Mouse (Mus musculus) lung, adult 18-20 months (tissue): ENCODE data around the gene Prkcsh.

ENCODE experiments used
- DNase-seq, 2 experiments: peaks; one replicate each; pipeline ENCODE4 v3.0.0; 2022; ENCODE audit warnings: mixed read lengths in 2 of 2

Prkcsh gene

DNA sequence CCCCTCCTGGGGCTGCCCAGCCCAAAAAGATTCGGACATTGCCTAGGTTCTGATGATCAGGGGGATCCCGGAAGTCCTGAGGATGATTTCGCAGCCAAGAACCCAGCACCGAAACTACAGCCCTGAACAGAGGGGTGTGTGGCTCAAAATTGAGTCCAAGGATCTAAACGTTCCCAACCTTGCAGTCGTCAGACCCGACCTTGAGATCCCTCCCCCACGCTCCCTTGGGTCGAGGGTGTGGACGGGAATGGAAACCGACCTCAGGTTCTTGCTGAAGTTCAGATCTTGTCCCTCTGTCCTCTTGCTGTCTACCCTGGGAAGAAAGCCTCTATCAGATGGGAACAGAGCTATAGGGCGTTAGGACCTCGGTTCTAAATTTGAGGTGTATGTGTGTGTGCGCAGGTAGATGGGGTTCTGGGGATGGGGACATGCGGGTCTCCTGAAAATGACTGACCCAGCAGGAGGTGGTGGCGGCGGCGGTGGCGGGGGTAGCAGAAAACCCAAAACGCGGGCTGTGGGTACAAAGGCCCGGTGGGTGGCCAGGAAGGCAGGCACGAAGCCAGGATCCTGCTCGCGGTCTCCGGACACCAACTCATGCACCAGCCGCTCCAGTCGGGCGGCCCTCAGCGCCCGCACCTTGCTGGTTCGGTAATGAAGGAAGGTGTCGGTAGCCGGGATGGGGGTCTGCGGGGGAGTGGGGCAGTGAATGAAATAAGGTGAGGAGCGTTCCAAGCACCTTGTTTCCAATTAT, 14.8 kb upstream of the Prkcsh start:
- DNase-seq, result no peak

DNA sequence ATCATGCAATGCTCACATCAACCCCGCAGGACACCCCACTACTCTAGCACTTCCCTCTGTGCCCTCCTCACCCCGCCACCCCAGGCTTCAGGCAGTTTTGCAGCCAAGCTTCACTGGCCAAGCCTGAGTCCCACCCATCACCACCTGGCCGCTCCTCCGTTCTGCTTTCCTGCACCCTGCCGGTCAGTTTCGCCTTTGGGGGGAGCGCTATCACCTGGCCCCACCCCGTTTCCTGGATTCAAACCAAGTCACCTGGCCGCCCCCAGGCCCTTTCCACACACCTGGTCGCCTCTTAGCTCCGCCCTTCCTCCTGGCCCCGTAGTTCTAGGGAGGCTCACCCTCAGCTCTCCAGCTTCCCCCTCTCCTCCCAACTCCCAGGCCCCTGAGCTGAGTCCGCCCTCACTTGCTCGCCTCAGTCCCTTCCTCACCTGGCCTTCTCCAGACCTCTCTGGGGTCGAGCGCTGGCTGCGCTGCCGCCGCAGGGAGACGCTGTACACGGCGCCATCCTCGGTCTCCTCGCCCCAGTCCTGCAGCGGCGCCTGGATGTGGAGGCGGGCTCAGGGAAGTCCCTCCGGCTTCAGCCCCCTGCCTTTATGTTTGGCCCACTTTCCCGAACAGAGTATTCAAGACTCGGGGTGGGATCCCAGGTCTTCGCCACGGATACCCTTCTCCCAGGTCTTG, 14.0 kb upstream of the Prkcsh start:
- DNase-seq, result peak; percentile 37 to 67

DNA sequence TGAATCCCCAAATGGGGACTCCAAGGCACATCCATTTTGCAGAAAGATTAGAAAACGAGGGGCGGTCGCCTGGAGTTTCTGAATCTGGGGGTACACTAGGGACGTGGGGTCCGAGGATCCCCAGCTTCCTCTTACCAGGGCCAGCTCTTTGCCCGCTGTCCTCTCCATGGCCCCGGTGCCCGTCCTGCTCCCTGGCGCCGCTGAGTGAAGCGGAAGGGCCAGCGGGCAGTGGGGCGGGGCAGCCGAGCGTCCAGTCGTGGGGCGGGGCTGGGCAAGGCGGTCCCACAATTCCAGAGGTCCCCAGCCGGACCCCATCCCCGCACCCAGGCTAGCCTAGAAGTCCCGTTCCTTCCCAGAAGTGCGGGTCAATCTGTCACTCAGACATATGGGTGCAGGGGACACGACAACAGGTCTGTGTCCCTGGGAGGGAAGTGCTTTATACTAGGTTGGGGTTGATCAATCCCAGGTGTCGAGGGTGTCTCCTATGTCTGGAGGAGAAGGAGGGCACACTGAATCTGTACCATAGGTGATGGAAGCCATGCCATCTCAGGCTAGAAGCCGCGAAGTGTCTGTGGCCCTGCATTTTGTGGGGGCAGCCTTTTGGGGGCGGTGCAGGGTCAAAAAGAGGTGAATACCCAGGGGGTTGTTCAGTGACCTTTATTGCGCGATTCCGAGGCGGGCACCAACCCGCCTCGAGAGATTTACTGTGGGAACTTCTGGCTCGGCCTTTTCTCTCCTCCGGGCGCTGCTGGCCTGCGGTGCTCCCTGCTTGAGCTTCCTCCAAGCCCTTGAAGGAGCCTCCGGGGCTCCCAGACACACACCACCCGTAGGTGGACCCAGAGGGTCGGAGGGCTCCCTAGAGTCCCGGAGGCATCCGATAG, 13.1 kb upstream of the Prkcsh start, which contains the start of gene Rgl3:
Rgl3 (minus strand) TSS at position 217 of the 881 bp plus-strand sequence.
- peak; percentile 77 to 81 for DNase-seq

DNA sequence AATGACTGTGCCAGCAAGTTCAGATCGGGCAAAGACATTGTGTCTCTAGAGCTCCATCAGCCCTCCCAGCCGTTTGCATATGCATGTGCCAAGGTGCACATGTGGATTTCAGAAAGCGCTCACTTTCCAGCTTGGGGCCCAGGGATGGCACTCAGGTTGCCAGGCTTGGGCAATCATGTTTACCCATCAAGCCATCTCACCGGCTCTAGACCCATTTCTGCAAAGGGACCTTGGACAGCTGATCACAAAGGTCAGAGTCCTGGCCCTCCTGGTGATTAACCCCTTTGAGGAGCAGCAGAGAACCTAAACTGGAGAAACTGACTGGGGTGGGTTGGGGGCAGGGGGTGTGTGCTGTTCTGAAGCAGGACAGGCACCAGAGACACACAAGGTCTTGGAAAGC, 10.4 kb upstream of the Prkcsh start:
- DNase-seq, result no peak

DNA sequence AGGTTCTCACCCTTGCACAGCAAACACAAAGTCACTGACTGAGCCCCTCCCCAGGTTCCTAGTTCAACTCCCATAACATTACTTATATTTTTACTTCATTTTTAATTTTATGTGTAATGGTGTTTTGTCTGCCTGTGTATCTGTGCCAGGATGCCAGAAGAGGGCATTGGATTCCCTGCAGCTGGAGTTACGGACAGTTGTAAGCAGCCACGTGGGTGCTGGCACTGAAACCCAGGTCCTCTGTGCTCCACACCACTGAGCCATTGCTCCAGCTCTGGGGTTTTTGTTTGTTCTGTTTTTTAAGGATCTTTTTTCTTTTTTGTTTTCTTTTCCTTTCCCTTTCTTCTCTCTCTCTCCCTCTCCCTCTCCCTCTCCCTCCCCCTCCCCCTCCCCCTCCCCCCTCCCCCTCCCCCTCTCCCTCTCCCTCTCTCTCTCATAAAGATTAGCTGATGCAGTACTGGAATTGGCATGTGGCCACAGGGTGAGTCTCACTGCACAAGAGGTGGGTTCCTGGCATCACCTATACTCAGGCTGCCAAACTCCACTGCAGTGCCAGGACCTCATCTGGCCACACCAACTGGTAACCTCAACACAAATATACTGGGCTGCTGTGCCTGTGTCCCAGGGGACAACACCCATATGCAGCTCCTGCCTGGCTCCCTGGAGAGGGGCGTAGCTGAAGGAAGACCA, 6.3 kb upstream of the Prkcsh start:
- DNase-seq, result no peak

DNA sequence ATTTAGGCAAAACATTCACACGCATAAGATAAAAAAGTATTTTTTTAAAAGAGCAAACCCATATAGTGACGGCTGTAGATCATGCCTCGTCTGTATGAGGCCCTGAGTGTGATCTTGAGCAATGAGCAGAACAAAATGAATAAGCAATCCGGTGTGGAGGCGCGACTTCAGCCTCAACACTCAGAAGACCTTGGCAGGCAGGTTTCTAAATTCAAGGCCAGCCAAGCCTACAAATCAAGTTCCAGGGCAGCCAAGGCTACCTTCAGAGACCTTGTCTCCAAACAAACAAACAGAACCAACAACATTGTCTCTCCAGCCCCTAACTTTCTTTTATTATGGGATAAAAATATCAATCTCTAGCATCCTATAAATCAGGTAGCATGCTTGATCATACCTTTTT, 2.3 kb upstream of the Prkcsh start:
- no peak for DNase-seq

DNA sequence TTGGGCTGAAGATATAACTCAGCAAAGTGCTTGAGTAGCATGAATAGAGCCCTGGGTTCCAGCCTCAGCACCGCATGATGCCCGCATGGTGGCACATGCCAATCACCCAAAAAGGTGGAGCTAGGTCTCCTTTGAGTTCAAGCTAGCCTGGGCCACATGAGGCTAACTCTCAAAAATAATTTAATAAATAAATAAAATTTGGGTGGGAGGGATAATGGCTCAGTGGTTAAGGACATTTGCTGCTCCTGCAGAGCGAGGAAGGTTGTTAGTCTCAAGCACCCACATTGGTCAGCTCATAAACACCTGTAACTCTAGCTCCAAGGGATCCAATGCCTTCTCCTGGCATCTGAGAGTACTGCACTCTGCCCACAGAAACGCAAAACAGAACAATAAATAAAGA, 973 bp upstream of the Prkcsh start:
- DNase-seq, result no peak

DNA sequence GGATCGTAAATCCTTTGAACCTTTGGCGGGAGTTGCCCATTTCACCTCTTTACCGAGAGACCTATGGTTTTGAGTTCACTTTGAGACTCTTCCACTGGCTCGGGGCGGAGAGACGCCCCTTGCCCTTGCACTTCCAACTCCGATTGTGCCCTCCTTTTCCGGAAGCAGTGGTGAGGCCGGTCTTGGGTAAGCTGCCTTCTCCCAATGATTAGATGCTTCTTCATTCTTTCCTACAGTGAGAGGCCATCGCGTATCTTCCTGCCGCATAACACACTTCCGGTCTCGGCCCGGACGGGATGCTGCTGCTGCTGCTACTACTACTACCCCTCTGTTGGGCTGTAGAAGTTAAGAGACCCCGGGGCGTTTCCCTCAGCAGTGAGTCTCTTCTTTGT, 553 bp downstream of the Prkcsh start:
- DNase-seq, result no peak

DNA sequence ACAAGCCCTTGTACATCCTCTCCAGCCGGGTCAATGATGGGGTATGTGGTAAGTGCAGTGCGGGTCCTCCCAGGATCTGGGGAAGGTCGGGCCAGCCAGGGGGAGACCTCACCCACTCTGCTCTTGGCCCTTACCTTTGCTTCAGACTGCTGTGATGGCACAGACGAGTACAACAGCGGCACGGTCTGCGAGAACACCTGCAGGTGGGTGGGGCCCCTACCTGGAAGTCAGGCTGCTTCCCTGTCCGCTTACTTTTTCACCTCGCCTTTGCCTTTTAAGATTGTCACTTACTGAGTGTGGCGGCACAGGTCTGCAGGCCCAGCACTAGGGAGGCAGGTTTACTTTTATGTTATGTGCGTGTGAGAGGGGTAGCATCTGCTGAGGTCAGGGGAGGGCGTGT, 1.9 kb downstream of the Prkcsh start:
- no peak for DNase-seq

DNA sequence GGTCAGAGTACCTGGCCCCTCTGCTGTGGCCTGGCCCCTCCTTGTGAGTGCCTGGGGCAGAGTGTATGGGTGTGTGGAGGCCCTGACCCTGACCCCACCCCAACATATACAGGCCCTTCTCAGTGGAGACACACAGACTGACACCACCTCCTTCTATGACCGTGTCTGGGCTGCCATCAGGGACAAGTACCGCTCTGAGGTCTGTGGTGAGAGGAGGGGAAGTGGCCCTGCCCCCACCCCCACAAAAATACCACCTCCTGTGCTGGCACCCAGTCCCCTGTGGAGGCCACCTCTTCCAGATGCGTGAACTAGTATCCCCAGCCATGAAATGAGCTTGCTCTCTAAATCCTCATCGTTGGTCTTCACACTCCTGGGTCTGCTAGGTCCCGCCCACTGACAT, 8.4 kb downstream of the Prkcsh start:
- no peak for DNase-seq

DNA sequence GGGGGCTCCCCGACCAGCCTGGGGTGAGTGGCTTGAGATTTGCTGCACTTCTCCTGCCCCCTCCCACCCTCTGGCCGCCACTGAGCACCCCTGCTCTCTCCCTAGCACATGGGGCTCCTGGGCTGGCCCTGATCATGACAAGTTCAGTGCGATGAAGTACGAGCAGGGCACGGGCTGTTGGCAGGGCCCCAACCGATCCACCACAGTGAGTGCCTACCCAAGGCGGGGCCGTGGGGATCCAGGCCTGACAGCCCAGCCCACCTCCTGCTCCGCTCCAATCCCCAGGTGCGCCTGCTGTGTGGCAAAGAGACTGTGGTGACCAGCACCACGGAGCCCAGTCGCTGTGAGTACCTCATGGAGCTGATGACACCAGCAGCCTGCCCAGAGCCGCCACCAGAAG, 10.1 kb downstream of the Prkcsh start:
- DNase-seq, result no peak

DNA sequence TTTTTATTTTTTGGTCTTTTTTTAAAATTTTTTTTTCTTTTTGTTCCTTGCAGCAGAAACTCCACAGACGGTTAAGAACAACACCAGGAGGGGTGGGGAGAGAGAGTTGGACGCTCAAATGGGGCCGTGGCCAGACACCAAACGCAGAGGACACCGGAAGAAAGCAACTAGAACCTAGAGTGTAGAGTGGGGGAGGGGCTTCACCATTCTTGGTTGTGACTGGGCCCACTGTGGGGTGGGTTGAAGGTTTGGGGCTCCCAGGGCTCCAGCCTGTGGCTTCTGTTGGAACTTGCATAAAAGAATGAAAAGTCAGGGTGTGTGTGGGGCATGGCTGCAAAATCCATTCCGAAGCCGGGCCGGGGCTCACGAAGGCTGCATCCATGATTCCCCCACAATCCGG, 13.6 kb downstream of the Prkcsh start:
- no peak for DNase-seq

DNA sequence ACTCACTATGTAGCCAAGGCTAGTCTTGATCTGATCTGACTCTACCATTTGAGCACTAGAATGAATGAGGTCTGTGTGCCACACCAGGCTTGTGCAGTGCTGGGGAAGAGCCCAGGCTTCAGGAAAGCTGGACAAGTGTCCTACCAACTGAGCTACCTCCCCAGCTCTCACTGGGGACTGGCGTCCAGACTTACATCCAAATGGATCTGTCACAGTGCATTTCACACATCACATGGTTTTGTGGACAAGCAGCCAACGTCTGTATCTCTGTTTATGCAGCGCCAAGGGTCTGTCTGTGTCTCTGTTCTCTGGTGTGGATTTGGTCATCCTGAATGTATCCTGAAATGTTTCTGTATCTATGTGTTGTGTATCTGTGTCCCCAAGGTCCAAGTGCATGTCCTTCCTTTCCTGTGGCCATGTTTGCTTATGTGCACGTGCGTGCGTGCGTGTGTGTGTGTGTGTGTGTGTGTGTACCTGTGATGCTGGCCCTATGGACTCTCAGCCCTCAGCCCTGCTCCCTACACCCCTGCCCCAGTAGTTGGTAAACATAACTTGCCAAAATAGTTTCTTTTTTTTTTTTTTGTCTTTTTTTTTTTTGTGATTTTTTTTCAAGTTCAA, 14.7 kb downstream of the Prkcsh start:
- no peak for DNase-seq

DNA sequence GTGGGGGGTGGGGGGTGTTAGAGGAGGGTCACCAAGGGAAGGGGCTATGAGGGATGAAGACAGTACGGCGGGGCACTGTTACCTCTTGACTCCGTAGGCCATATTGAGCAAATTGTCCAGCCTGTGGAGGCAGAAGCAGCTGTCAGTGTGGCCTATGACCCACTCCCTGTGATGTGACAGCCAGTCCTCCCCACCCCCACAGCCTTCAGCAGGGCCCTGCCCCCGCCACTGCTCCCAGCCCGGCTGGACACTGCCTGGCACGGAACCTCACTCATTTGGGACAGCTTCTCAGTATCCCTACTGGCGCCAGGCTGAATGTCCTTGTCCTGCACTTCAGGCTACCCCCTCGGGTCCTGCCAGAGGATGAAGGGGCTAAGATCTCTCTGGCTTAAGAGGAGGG, 22.0 kb downstream of the Prkcsh start:
- DNase-seq, result no peak

DNA sequence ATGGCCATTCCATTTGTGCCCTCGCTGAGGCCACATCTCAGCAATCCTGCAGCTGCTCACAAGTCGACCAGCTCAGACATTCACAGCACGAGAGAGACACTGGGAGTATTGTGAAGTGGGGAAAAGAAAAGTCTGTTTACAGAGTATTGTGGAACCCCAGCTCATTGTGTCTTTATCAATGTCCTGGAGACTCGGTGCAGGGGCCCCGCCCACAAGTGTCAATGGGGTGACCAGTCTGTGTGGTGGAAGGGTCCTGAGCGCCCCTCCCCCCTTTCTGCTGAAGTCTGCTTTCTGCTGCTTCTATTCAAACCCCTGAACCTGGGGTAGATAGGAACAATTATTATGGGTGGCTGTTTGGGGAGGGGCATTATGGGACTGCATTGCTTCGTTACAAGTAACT, 25.9 kb downstream of the Prkcsh start:
- no peak for DNase-seq

DNA sequence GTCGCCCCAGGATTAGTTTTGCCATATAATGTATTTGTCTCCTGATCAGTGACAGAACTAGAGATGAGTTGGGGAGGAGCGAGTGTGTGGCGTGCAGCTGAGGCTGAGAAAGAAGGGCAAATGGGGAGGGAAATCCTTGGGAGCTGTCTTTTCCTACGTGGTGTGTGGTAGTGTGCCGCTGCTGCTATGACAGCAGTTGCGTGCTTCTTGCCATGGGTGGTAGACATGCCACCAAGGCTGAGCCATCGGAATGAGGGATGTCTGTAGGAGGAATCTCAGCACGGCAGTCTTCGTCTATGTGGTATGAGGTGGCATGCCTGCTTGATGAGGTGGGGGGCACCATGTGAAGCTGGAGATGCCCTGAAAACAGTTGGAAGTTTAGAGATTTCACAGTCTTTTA, 27.8 kb downstream of the Prkcsh start:
- no peak for DNase-seq

DNA sequence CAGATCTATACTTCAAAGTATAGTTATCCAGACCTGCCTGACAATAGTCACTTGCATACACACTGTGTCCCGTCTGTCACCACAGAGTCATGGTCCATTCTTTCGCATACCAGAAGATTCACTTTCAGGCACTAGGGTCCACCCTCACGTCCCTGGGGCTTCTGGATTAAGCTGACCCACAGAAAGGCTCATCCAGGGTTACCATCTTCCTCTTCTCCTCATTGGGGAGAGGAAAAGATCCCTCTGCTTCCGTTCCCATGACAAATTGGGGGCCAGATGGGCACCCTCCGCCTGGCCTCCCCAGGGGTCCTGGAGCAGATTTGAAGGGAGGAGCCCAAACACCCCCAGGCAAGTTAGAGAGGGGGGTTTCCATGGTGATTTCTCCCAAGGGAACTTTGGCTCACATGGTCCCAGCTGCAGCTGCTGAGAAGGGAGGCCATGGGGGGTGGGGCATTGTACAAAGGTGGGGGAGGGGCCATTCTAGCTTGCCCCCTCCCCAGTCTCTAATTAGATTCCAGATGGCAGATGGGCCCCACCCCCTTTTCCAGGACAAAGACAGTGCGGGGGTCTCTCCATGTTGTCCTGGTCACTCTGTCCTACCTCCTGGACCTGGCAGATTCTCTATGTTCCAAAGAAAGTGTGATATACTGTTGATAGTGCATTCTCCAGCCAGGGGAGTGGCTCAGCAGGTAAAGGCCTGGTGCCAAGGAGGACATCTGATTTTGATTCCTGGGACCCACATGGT, 32.9 kb downstream of the Prkcsh start:
- no peak for DNase-seq

DNA sequence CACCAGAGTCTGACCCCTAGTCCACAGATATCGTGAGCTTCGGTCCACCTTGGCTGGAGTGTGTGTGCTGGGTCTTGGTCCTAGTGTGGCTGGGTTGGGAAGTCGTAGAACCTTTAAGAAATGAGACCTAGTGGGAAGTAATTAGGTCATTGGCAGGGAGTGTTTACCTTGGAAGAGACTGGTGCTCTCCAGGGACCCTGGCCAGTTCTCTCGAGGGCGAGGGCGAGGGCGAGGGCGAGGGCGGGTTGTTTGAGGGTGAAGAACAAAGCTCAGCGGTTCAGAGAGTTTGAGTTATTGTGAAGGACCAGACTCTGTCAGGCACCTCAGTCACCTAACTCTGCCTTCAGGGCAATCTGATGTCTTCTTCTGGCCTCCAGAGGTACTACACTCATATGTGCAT, 35.2 kb downstream of the Prkcsh start:
- DNase-seq, result no peak

DNA sequence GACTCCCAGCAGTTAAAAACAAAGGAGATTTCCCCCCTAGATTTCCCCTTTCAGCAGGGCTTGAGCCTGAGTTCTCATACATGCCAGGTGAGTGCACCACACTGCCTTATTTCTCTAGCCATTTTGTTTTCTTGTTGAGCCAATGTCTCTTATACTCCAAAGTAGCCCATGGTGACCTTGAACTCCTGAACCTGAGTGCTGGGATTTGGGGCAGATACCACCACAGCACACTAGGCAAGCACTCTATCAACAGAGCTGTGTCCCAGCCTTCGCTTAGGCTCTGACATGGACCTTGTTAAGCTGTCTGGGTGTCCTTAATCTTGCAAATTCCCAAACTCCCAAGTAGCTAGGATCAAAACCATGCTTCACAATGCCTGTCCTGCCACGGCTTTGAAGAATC, 39.2 kb downstream of the Prkcsh start:
- DNase-seq, result no peak

DNA sequence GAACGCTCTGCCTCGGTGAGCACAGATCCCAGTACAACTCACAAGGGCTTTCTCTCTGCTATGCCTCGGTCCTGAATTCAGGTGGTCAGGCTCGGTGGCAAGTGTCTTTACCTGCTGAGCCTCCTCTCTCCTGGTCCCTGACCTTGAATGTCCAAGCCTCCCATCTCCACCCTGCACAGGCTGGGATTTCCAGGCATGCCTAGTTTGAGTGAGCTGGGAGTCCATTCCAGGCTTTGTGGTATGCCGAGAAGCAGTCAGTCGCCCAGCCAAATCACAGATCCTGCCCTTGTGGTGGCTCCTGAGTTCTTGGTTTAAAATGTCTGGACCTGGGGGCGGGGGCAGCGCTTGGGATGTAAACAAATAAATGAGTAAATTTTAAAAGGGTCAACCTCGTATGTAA, 44.7 kb downstream of the Prkcsh start:
- no peak for DNase-seq

DNA sequence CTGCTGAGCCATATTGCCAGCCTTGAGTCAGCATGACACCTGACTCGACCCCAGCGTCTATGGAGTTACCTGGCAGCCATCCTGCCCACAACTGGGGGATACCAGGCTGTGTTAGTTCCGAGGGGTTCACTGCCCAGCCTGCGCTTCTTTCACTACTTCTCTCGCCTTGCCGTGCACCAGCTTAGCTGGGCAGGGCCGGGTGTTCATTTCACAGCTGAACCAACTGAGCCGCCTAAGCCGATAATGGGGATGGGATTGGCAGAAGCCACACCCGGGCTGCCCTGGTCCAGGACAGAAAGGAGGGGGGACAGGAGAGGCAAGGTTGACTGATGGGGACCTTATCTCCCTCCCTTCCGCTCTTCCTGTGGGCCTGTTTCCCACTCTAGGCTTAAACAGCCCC, 46.7 kb downstream of the Prkcsh start:
- DNase-seq, result no peak

DNA sequence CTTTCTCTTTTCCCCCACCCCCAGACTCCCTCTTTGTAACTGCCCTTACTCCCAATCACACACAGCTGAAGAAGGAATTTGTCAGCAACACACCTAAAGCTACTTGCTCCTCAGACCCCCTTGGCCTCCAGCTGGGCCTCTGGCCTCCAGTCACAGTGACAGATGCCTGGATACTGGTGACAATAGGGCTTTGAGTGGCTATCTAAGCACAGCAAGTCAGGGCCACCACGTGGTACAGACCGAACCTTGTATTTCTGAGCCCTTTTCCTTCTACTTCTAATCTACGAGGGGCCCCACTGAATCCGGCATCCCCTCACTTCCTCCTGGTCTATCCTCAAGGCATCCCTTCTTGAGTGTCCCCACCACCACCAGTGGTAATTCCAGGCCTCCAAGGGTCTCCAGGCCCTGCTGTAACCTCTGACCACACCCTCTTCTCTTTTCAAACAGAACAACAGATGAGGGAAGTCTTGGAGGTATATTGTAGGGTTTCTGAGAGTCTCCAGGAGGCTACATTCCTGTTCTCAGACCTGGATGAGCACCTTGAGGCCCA, 47.2 kb downstream of the Prkcsh start:
- no peak for DNase-seq
